Mouse (Mus musculus) heart, postnatal 0 days (tissue): ENCODE data around the gene Zfp990. TPM values are rescaled to one million over a fixed set of nuclear protein-coding genes. Genes with fewer than 3 reads are reported as not detected.
"Not testable (repeated sequence)": the region's sequence is repeated elsewhere in the genome, so short reads cannot be mapped to it uniquely, and the experiment has no call there.

Source experiments
- ATAC-seq: fragments of 200-750 bp; cut with Nextera tagmentation; 2 replicates; pipeline ENCODE4 v1.8.0; 2017; ENCODE audit warnings: low read depth, moderate number of reproducible peaks, moderate library complexity; ENCODE audit not compliant: insufficient read depth
- DNase-seq: peaks from one replicate; pipeline ENCODE4 v3.0.0-alpha.2; 2016; ENCODE audit warnings: low spot score
- H3K27ac ChIP-seq: fragments of 300-500 bp; sonication (generic); 2 replicates; pipeline ENCODE4 v1.5.1; 2014; ENCODE audit warnings: low read depth, mild to moderate bottlenecking
- H3K27me3 ChIP-seq: fragments of 300-500 bp; sonication (generic); 2 replicates; pipeline ENCODE4 v1.6.1; 2014; ENCODE audit warnings: low read length, mixed read lengths; ENCODE audit not compliant: control insufficient read depth, insufficient read depth
- H3K36me3 ChIP-seq: fragments of 300-500 bp; sonication (generic); replicated peaks from 2 replicates; pipeline ENCODE4 v1.6.1; 2014; ENCODE audit warnings: low read length, mixed read lengths; ENCODE audit not compliant: control insufficient read depth, insufficient read depth
- H3K4me1 ChIP-seq: fragments of 300-500 bp; sonication (generic); 2 replicates; pipeline ENCODE4 v1.6.1; 2014; ENCODE audit warnings: antibody characterized with exemption; ENCODE audit not compliant: control insufficient read depth, insufficient read depth
- H3K4me2 ChIP-seq: fragments of 300-500 bp; sonication (generic); 2 replicates; pipeline ENCODE4 v1.6.1; 2014; ENCODE audit warnings: low read depth, mild to moderate bottlenecking, low read length, moderate library complexity
- H3K4me3 ChIP-seq: fragments of 300-500 bp; sonication (generic); 2 replicates; pipeline ENCODE4 v1.5.1; 2014; ENCODE audit warnings: low read depth, low read length
- H3K9ac ChIP-seq: fragments of 300-500 bp; sonication (generic); replicated peaks from 2 replicates; pipeline ENCODE4 v1.6.1; 2014; ENCODE audit warnings: low read depth, low read length, mixed read lengths
- H3K9me3 ChIP-seq: fragments of 300-500 bp; sonication (generic); replicated peaks from 2 replicates; pipeline ENCODE4 v1.6.1; 2016; ENCODE audit warnings: low read length; ENCODE audit not compliant: control insufficient read depth
- WGBS: fragments of 180-500 bp; shearing (Covaris S2); extraction: QIAGEN DNeasy Blood & Tissue Kit; methylation state at CpG from one replicate; pipeline ENCODE4 v1.1.7; 2014; 5-methylcytosine and 5-hydroxymethylcytosine counted together
- polyA plus RNA-seq: library from polyadenylated mRNA; unstranded; fragments of >200 nt; fragmentation: Nextera tagmentation; extraction: Ambion mirVana; gene quantifications from 2 replicates; pipeline ENCODE4 v1.2.1, GENCODE M21; 2015
- total RNA-seq: library from RNA; depleted of rRNA; stranded (reverse); fragments of >200 nt; gene quantifications from 2 replicates; pipeline ENCODE4 v1.2.3, GENCODE M21; 2014; ENCODE audit warnings: low replicate concordance

The Zfp990 gene
- total and polyA plus RNA-seq, 2 experiments from 2014 or later = not detected

GRCm38 (mm10) chr4:145515776-145516565 is 5.4 kb downstream of the Zfp990 start:
- not testable (repeated sequence) for H3K4me3 ChIP-seq, H3K9me3 ChIP-seq, H3K36me3 ChIP-seq, H3K9ac ChIP-seq, H3K27ac ChIP-seq, ATAC-seq, DNase-seq, H3K4me1 ChIP-seq, H3K27me3 ChIP-seq, H3K4me2 ChIP-seq
- 63% methylated on average over 4 of the region's 4 CpGs for WGBS

- H3K9ac ChIP-seq = not testable (repeated sequence)
Measured at GRCm38 (mm10) chr4:145517391-145517790, 6.8 kb downstream of the Zfp990 start.

GRCm38 (mm10) chr4:145543861-145544260 is 33.3 kb downstream of the Zfp990 start:
- not testable (repeated sequence) for H3K27ac ChIP-seq, H3K4me2 ChIP-seq, H3K9ac ChIP-seq, H3K36me3 ChIP-seq, H3K9me3 ChIP-seq, H3K4me1 ChIP-seq, DNase-seq, ATAC-seq, H3K4me3 ChIP-seq, H3K27me3 ChIP-seq
- 62% methylated on average over 5 of the region's 5 CpGs for WGBS

More at GRCm38 (mm10) chr4:145517391-145517790, 6.8 kb downstream of the Zfp990 start:
- H3K4me3 ChIP-seq, H3K27me3 ChIP-seq, ATAC-seq, DNase-seq, H3K4me1 ChIP-seq, H3K36me3 ChIP-seq, H3K9me3 ChIP-seq, H3K27ac ChIP-seq, H3K4me2 ChIP-seq: not testable (repeated sequence)
- 64% methylated on average over 1 of the region's 1 CpGs for WGBS

GRCm38 (mm10) chr4:145545106-145545505 is 34.5 kb downstream of the Zfp990 start:
- 0 out of 2 replicates have a peak, but pooled peaks cover 11% of the 10 kb centered on the region for H3K9me3 ChIP-seq
- not testable (repeated sequence) for H3K4me2 ChIP-seq, ATAC-seq, H3K27ac ChIP-seq, H3K27me3 ChIP-seq, H3K9ac ChIP-seq, H3K4me3 ChIP-seq, H3K4me1 ChIP-seq, DNase-seq, H3K36me3 ChIP-seq
- 22% methylated on average over 2 of the region's 2 CpGs for WGBS

- not testable (repeated sequence) for H3K27ac ChIP-seq, H3K27me3 ChIP-seq, H3K36me3 ChIP-seq, ATAC-seq, DNase-seq, H3K4me2 ChIP-seq, H3K9ac ChIP-seq, H3K4me1 ChIP-seq, H3K4me3 ChIP-seq
- 63% methylated on average over 6 of the region's 6 CpGs for WGBS
- H3K9me3 ChIP-seq = peaks cover 15% of the 10 kb centered on the region; the same call in 1 of the 2 replicates
Measured at GRCm38 (mm10) chr4:145545734-145546349, 35.3 kb downstream of the Zfp990 start.

- WGBS = 82% methylated on average over 3 of the region's 3 CpGs
- not testable (repeated sequence) for H3K27ac ChIP-seq, H3K4me2 ChIP-seq, H3K9ac ChIP-seq, DNase-seq, H3K4me3 ChIP-seq, H3K27me3 ChIP-seq, H3K4me1 ChIP-seq, H3K36me3 ChIP-seq, ATAC-seq
- H3K9me3 ChIP-seq = peaks cover 12% of the 10 kb centered on the region; the same call in 1 of the 2 replicates
Measured at GRCm38 (mm10) chr4:145546477-145546876, 35.9 kb downstream of the Zfp990 start.
